Mouse (Mus musculus) embryonic fibroblast, embryonic 13.5 days (primary cell): ENCODE measurements around the gene Thnsl2. TPM values are rescaled to one million over a fixed set of nuclear protein-coding genes. Genes with fewer than 3 reads are reported as not detected.
A peak's percentile ranks its signal among the peaks of the same experiment; 100 is the strongest.

Experiments
- H3K27ac ChIP-seq: 2 replicates; pipeline ENCODE4 v1.5.1; 2012; ENCODE audit warnings: low read length, control low read depth, inconsistent platforms; ENCODE audit not compliant: insufficient read depth
- H3K4me1 ChIP-seq: 2 replicates; pipeline ENCODE4 v1.6.1; 2011; ENCODE audit warnings: low read length; ENCODE audit not compliant: control insufficient read depth, insufficient read depth
- H3K4me3 ChIP-seq: 2 replicates; pipeline ENCODE4 v1.5.1; 2011; ENCODE audit warnings: mild to moderate bottlenecking, control low read depth, low read length; ENCODE audit not compliant: insufficient read depth
- CTCF ChIP-seq: IDR thresholded peaks from 2 replicates; pipeline ENCODE4 v1.5.1; 2011; ENCODE audit warnings: mild to moderate bottlenecking, control low read depth, low read length, moderate library complexity, borderline replicate concordance; ENCODE audit not compliant: insufficient read depth
- POLR2A ChIP-seq: IDR thresholded peaks from 2 replicates; pipeline ENCODE4 v1.6.1; 2011; ENCODE audit warnings: low read depth, mild to moderate bottlenecking, control low read depth, low read length, moderate library complexity
- polyA plus RNA-seq: library from polyadenylated mRNA; stranded (reverse); fragments of >200 nt; gene quantifications from 2 replicates; pipeline ENCODE4 v1.2.4, GENCODE M21; 2011; ENCODE audit warnings: low read depth; ENCODE audit not compliant: missing spikeins, insufficient read length

Thnsl2 gene
- polyA plus RNA-seq, 1 experiment = 6.1 TPM

DNA sequence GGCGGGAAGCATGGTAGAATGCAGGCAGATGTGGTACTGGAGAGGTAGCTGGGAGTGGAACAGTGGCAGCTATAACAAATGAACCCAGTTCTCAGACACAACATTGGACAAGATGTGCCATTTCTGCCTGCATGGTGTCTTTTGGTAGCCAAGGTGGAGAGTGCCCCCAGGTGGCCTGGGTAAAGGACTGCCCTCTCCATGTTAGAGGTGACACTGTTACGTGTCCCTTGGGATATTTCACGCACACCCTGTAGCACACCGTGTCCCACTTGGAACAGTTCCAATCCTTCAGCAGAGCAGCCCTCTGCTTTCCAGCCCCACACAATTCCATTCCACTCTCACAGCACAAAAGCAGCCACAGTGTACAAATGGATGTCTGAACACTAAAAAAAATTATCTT lies 18.0 kb upstream of the Thnsl2 start:
- TF ChIP-seq POLR2A = no peak
- no peak for TF ChIP-seq CTCF
- Histone ChIP-seq H3K4me3 (no peak overlapping the region), H3K4me1 (0 out of 2 replicates have a peak, but pooled peaks cover 2% of the 10 kb centered on the region), H3K27ac (no peak overlapping the region)

DNA sequence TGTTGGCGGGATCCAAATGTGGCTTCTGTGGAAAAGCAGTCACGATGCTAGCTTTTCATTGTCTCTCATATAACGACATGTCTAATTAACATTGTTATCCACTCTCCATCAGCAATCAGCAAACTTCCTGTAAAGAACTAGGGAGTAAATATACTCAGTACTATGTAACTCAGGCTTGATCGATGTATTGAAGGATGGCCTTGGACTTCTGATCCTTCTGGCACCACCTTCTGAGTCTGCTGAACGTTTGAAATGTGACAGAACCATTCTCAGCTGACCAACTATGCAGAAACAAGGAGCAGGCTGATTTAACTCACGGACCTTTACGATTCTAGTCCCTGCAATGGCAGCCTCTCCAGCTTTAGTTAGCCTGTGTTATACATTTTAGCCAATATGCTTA lies 17.1 kb upstream of the Thnsl2 start:
- TF ChIP-seq POLR2A (no peak), CTCF (no peak)
- Histone ChIP-seq H3K27ac (no peak overlapping the region), H3K4me1 (no peaks in the 10 kb centered on the region), H3K4me3 (no peak overlapping the region)

GRCm38 (mm10) chr6:71156674-71157326 lies 12.6 kb upstream of the Thnsl2 start:
- Histone ChIP-seq H3K27ac (no peak overlapping the region), H3K4me1 (no peaks in the 10 kb centered on the region), H3K4me3 (no peak overlapping the region)
- no peak for TF ChIP-seq POLR2A
- no peak for TF ChIP-seq CTCF

DNA sequence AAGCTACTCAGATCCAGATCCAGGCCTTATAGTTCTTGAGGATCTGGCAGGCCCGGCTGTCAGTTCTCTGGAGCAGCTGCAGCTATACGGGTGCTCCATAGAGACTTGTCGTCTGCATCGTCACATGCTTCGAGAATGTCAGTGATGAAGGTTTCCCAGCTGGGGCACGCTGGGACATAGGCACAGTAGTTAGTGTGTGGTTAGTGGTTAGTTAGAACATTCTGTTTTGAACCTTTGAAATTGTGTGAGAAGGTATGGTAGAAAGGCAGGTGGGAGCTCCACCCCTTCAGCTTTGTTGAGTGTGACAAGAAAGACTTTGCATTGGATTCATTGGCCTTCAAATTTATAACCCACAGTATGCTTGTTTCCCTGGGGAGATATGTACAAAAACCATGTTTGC lies 10.6 kb upstream of the Thnsl2 start:
- H3K27ac ChIP-seq = no peak overlapping the region
- TF ChIP-seq POLR2A = no peak

GRCm38 (mm10) chr6:71153486-71153885 lies 9.2 kb upstream of the Thnsl2 start:
- TF ChIP-seq POLR2A (no peak), CTCF (no peak)
- Histone ChIP-seq H3K27ac (no peak overlapping the region), H3K4me3 (no peak overlapping the region), H3K4me1 (no peaks in the 10 kb centered on the region)

More for the DNA sequence above, 10.6 kb upstream of the Thnsl2 start:
- H3K4me3 ChIP-seq = no peak overlapping the region
- no peaks in the 10 kb centered on the region for H3K4me1 ChIP-seq

GRCm38 (mm10) chr6:71151098-71151497 lies 6.9 kb upstream of the Thnsl2 start:
- TF ChIP-seq POLR2A = no peak
- no peak for TF ChIP-seq CTCF
- H3K4me3 ChIP-seq = no peak overlapping the region
- H3K4me1 ChIP-seq = no peaks in the 10 kb centered on the region
- H3K27ac ChIP-seq = no peak overlapping the region

DNA sequence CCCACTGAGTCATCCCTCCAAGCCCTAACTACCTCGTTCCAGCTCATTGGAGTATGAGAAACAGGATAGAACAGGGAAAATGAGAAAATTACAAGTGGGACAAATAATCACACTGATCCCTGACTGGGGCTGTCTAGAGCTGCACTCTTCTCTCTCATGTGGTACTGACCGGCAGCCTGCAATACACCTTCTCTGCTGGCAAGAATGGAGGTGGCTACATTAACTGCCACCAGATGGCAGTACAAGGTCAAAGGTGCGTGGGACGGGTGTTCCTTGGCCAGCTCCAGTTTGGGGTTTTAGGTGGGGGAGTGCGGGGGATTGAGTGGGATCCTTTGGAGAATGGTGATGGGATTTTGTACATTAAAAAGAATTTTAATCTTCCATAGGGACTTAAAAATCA lies 5.3 kb upstream of the Thnsl2 start:
- Histone ChIP-seq H3K4me1 (no peaks in the 10 kb centered on the region), H3K27ac (no peak overlapping the region), H3K4me3 (no peak overlapping the region)
- TF ChIP-seq POLR2A (no peak), CTCF (peak; percentile 70; the same call in 1 of the 2 replicates)

DNA sequence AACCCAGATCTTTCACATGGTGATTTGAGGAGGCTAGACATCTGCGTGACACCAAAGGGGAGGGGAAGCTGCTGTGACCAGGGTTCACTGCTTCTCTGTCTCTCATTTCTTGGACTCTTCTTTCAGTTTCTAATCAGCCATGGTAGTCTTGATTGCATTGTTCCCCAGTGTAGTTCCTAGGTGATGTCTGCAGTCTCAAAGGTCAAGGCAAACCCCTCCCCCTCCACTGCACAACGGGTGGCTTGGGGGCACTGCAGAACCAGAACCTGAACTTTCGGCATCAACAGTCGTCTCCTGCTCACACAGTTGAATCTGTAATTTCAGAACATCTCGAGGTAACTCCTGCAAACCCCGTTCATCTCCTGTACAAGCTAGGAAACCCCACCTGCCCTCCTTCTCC lies 4.1 kb upstream of the Thnsl2 start:
- H3K4me3 ChIP-seq = no peak overlapping the region
- H3K27ac ChIP-seq = no peak overlapping the region
- TF ChIP-seq CTCF (no peak), POLR2A (no peak)
- H3K4me1 ChIP-seq = no peaks in the 10 kb centered on the region

- Histone ChIP-seq H3K27ac (no peak overlapping the region), H3K4me3 (no peak overlapping the region), H3K4me1 (0 out of 2 replicates have a peak, but pooled peaks cover 3% of the 10 kb centered on the region)
- TF ChIP-seq POLR2A (no peak), CTCF (no peak)
Observed at GRCm38 (mm10) chr6:71145288-71145989, 1.2 kb upstream of the Thnsl2 start.

GRCm38 (mm10) chr6:71143154-71143893 lies 915 bp downstream of the Thnsl2 start:
- 0 out of 2 replicates have a peak, but pooled peaks cover 3% of the 10 kb centered on the region for H3K4me1 ChIP-seq
- TF ChIP-seq POLR2A = no peak
- no peak overlapping the region for H3K27ac ChIP-seq
- peak overlapping the region; percentile 56 for H3K4me3 ChIP-seq
